Mouse (Mus musculus): ENCODE results near the gene Cnbd2.

DNA sequence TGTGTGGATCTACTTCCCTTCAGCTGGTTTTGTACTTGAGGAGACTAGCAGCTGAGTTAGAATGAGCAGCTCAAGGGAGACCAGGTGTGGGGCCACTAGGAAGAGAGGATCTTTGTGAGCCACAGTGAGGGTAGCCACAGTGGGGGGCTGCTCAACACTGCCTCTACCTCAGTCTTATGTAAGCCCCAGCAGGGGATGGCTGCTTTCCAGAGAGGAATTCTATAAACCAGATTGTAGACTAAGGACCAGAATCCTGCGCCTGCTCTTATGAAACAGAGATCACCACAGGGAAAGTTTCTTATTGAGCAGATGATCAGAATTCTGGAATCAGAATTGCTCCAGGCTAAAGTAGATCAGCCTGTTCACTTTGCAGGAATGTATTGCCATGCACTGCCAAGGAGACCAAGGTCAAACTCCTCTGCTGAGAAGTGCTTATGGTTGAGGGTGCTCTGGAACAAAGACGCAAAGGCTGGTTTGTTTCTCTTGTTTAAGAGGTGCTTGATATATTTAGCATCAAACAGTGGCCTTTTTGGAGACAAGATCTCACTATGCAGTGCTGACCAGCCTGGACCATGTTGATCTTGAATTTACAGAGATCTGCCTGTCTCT, 22.4 kb upstream of the Cnbd2 start:
- TF ChIP-seq GATA1 (IDR thresholded peaks at IDR 0.05; ENCODE audit: low read length): no peak
- no peak for TF ChIP-seq TAL1 (IDR thresholded peaks at IDR 0.05; ENCODE audit: low read length)

Measured in erythroblast, embryonic 14.5 days (primary cell).